8 mouse cellular contexts compared by ENCODE assay signal in genomic region chr13:49186798-49187287, GRCm38 (mm10). TPM values are rescaled to one million over a fixed set of nuclear protein-coding genes. Genes with fewer than 3 reads are reported as not detected.
A peak's percentile ranks its signal among the peaks of the same experiment; 100 is the strongest.
DNase-seq lines count a peak whose midpoint lies in the region; ATAC-seq and TF ChIP-seq lines count a peak whose summit lies in the region.

No protein-coding gene starts in this region.

- H3K36me3 ChIP-seq in spleen, adult 2 months (ENCODE audit: control insufficient read depth, insufficient read depth, low read length): no peaks in the 10 kb centered on the region
- H3K36me3 ChIP-seq in intestine, postnatal 0 days (ENCODE audit: control insufficient read depth, insufficient read depth): no peaks in the 10 kb centered on the region

- peak overlapping the region; percentile 65 for H3K27ac ChIP-seq in spleen, adult 2 months (ENCODE audit: insufficient read depth, low read length)
- peak overlapping the region; percentile 98 for H3K27ac ChIP-seq in intestine, postnatal 0 days (ENCODE audit: low read depth, low read length)
- peak overlapping the region; percentile 77 for H3K27ac ChIP-seq in olfactory bulb, adult 2 months (ENCODE audit: insufficient read depth, low read depth, low read length)

- TF ChIP-seq POLR2A in spleen, adult 2 months (IDR thresholded peaks at IDR 0.05; ENCODE audit: low read depth, low read length): no peak
- TF ChIP-seq POLR2A in olfactory bulb, adult 2 months (IDR thresholded peaks at IDR 0.05; ENCODE audit: insufficient read depth, low read depth, low read length): no peak

- WGBS in spleen, adult 2 months: 21% methylated on average over 11 of the region's 11 CpGs
- WGBS in intestine, postnatal 0 days: 16% methylated on average over 11 of the region's 11 CpGs
- WGBS in olfactory bulb, adult 2 months: 17% methylated on average over 11 of the region's 11 CpGs

- peak; percentile 48 for DNase-seq in cerebellum, adult 11 months
- DNase-seq in cerebellum, adult 9-11 months: no peak
- no peak for DNase-seq in spleen, adult 2 months (ENCODE audit: low read depth in 1 of 2, low spot score in 2 of 2)
- DNase-seq in spleen, postnatal 36 days (ENCODE audit: low spot score in 2 of 2): no peak
- DNase-seq in adrenal gland, adult 2 months: no peak
- DNase-seq in spleen, adult 18-20 months: no peak

- H3K4me2 ChIP-seq in intestine, postnatal 0 days (replicated peaks; ENCODE audit: low read depth): peak overlapping the region; percentile 100

- no peaks in the 10 kb centered on the region for H3K9me3 ChIP-seq in intestine, postnatal 0 days (ENCODE audit: control insufficient read depth)

- H3K4me3 ChIP-seq in spleen, adult 2 months (ENCODE audit: extremely low read depth, insufficient read depth, insufficient read length): peak overlapping the region; percentile 51; the same call in 1 of the 2 replicates
- no peak overlapping the region; the same call in 1 of the 2 replicates for H3K4me3 ChIP-seq in intestine, postnatal 0 days (ENCODE audit: low read depth, low read length)
- H3K4me3 ChIP-seq in olfactory bulb, adult 2 months (ENCODE audit: insufficient read depth, low read depth, low read length): peak overlapping the region; percentile 32

- H3K4me1 ChIP-seq in spleen, adult 2 months (ENCODE audit: control insufficient read depth, insufficient read depth, insufficient read length): peaks cover 13% of the 10 kb centered on the region; the same call in 1 of the 2 replicates
- peaks cover 15% of the 10 kb centered on the region for H3K4me1 ChIP-seq in intestine, postnatal 0 days (replicated peaks; ENCODE audit: control insufficient read depth, insufficient read depth, low read length)
- H3K4me1 ChIP-seq in olfactory bulb, adult 2 months (ENCODE audit: control insufficient read depth, insufficient read depth, low read length): peaks cover 58% of the 10 kb centered on the region

- TF ChIP-seq CTCF in spleen, adult 2 months (IDR thresholded peaks at IDR 0.05; ENCODE audit: extremely low read depth, insufficient read depth, insufficient read length, insufficient replicate concordance): no peak
- no peak for TF ChIP-seq CTCF in intestine, postnatal 0 days (IDR thresholded peaks at IDR 0.05; ENCODE audit: low read depth)
- no peak for TF ChIP-seq CTCF in olfactory bulb, adult 2 months (IDR thresholded peaks at IDR 0.05; ENCODE audit: insufficient read depth, low read depth, low read length)

- H3K27me3 ChIP-seq in spleen, adult 2 months (ENCODE audit: control insufficient read depth, insufficient read depth, low read length): no peaks in the 10 kb centered on the region
- no peaks in the 10 kb centered on the region for H3K27me3 ChIP-seq in intestine, postnatal 0 days (replicated peaks; ENCODE audit: control insufficient read depth, insufficient read depth, low read length)

- peak; percentile 46 for ATAC-seq in intestine, postnatal 0 days

- peak overlapping the region; percentile 83; the same call in 1 of the 2 replicates for H3K9ac ChIP-seq in intestine, postnatal 0 days (ENCODE audit: low read depth, low read length)

RNA-seq across cellular contexts. Expression of gene Ninj1, which starts 0.4 kb away (rescaled TPM):
- 234 and 343 TPM in 2 replicates for polyA plus RNA-seq in spleen, adult 2 months (2012; rRNA removed)
- polyA plus RNA-seq in intestine, postnatal 0 days (2015; fragmentation: Nextera tagmentation; extraction: Ambion mirVana): 108 and 111 TPM in 2 replicates
- not detected in 2 replicates for polyA plus RNA-seq in olfactory bulb, adult 2 months (2012; ENCODE audit: insufficient read depth, insufficient read length, low replicate concordance, missing spikeins)
- 10 to 100 TPM; 64.9 to 66.3 TPM for total RNA-seq in adrenal gland, adult 2 months (2021)
- 184 and 303 TPM in 2 replicates for polyA plus RNA-seq in adrenal gland, adult 2 months (2012; rRNA removed)

RNA-seq across cellular contexts. Expression of gene Card19, which starts 29.0 kb away (rescaled TPM):
- 79.4 and 106 TPM in 2 replicates for polyA plus RNA-seq in spleen, adult 2 months (2012; rRNA removed)
- polyA plus RNA-seq in intestine, postnatal 0 days (2015; fragmentation: Nextera tagmentation; extraction: Ambion mirVana): 105 and 117 TPM in 2 replicates
- polyA plus RNA-seq in olfactory bulb, adult 2 months (2012; ENCODE audit: insufficient read depth, insufficient read length, low replicate concordance, missing spikeins): not detected in 2 replicates
- 10 to 100 TPM; 69.7 to 78.1 TPM for total RNA-seq in adrenal gland, adult 2 months (2021)
- polyA plus RNA-seq in adrenal gland, adult 2 months (2012; rRNA removed): 250 and 286 TPM in 2 replicates

RNA-seq across cellular contexts. Expression of gene Wnk2, which starts 39.0 kb away (rescaled TPM):
- 0.62 and 0.87 TPM in 2 replicates for polyA plus RNA-seq in spleen, adult 2 months (2012; rRNA removed)
- polyA plus RNA-seq in intestine, postnatal 0 days (2015; fragmentation: Nextera tagmentation; extraction: Ambion mirVana): 1.7 and 2.3 TPM in 2 replicates
- polyA plus RNA-seq in olfactory bulb, adult 2 months (2012; ENCODE audit: insufficient read depth, insufficient read length, low replicate concordance, missing spikeins): not detected in 2 replicates
- total RNA-seq in adrenal gland, adult 2 months (2021): 1 to 10 TPM; 2.5 to 3.2 TPM
- polyA plus RNA-seq in adrenal gland, adult 2 months (2012; rRNA removed): 4.2 and 4.5 TPM in 2 replicates

Comparison
In these comparisons a context has a peak if more than half of its experiments do, and no peak if none do; other contexts are left out.
1. RNA of gene Ninj1, which starts 0.4 kb away (polyA plus RNA-seq): 234 to 343 TPM in spleen, adult 2 months, 184 to 303 TPM in adrenal gland, adult 2 months and 108 to 111 TPM in intestine, postnatal 0 days; not detected in olfactory bulb, adult 2 months; every median in the first group is over 100 times any median in the second.
2. RNA of gene Card19, which starts 29.0 kb away (polyA plus RNA-seq): 250 to 286 TPM in adrenal gland, adult 2 months, 105 to 117 TPM in intestine, postnatal 0 days and 79.4 to 106 TPM in spleen, adult 2 months; not detected in olfactory bulb, adult 2 months; every median in the first group is over 10 times any median in the second.
3. Peak in every context shown above with its lines, with median percentiles within 50 percentile points of each other: H3K27ac ChIP-seq.